In the genomic region with DNA sequence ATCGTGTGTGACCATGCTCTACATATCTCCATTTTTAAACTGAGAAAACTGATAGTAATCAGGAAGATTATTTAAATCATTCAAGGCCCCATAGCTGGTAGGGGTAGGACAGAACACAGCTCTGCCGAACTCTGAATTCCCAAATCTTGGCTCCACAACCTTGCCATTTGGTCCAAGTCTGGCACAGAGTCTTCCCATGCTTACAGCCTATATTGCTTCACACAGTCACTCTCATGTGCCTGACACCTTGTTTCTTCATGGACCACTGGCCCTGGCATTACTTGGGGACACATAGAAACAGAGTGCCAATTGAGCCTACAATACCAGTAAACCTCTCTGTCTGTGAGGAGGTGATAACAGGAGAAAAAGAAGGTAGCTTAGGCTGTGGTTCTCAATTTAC, we compare ENCODE assay signal across 20 mouse cellular contexts.
A peak's percentile ranks its signal among the peaks of the same experiment; 100 is the strongest.
DNase-seq lines count a peak whose midpoint lies in the region; ATAC-seq lines count a peak whose summit lies in the region.
"Had no signal": no experiment of that assay in that cellular context is flagged by ENCODE, and none has a peak within 500 bp of the region (broad histone marks: within the 10 kb centered on the region; RNA-seq: fewer than 3 reads in every experiment).

No protein-coding gene starts in this region.

- H3K36me3 ChIP-seq in limb, embryonic 13.5 days = no peaks in the 10 kb centered on the region
- H3K36me3 ChIP-seq in limb, embryonic 10.5 days = no peaks in the 10 kb centered on the region; the same call in 1 of the 2 replicates
- H3K36me3 ChIP-seq in embryonic facial prominence, embryonic 15.5 days = no peaks in the 10 kb centered on the region
- H3K36me3 ChIP-seq in stomach, embryonic 16.5 days (ENCODE audit: control insufficient read depth, insufficient read depth, low read length) = no peaks in the 10 kb centered on the region
- H3K36me3 ChIP-seq in hindbrain, embryonic 10.5 days = no peaks in the 10 kb centered on the region
- H3K36me3 ChIP-seq: embryonic facial prominence, embryonic 12.5 days; forebrain, embryonic 15.5 days had no signal

- H3K4me1 ChIP-seq in limb, embryonic 13.5 days = peaks cover 14% of the 10 kb centered on the region
- H3K4me1 ChIP-seq in limb, embryonic 10.5 days = peaks cover 23% of the 10 kb centered on the region
- peaks cover 7% of the 10 kb centered on the region; the same call in 1 of the 2 replicates for H3K4me1 ChIP-seq in embryonic facial prominence, embryonic 15.5 days
- H3K4me1 ChIP-seq in stomach, embryonic 16.5 days (ENCODE audit: control insufficient read depth, insufficient read depth, low read length) = no peaks in the 10 kb centered on the region
- H3K4me1 ChIP-seq in hindbrain, embryonic 10.5 days (replicated peaks) = no peaks in the 10 kb centered on the region
- H3K4me1 ChIP-seq: embryonic facial prominence, embryonic 12.5 days; forebrain, embryonic 15.5 days had no signal

- H3K9ac ChIP-seq in limb, embryonic 13.5 days = no peak overlapping the region
- H3K9ac ChIP-seq in embryonic facial prominence, embryonic 15.5 days = no peak overlapping the region
- no peak overlapping the region for H3K9ac ChIP-seq in stomach, embryonic 16.5 days (ENCODE audit: low read length)
- H3K9ac ChIP-seq: embryonic facial prominence, embryonic 12.5 days; forebrain, embryonic 13.5 days; forebrain, embryonic 15.5 days; forebrain, postnatal 0 days had no signal

- peaks cover 5% of the 10 kb centered on the region for H3K9me3 ChIP-seq in limb, embryonic 13.5 days
- no peaks in the 10 kb centered on the region for H3K9me3 ChIP-seq in limb, embryonic 10.5 days (replicated peaks)
- H3K9me3 ChIP-seq in embryonic facial prominence, embryonic 15.5 days (replicated peaks) = 0 out of 2 replicates have a peak, but pooled peaks cover 5% of the 10 kb centered on the region
- H3K9me3 ChIP-seq in stomach, embryonic 16.5 days (replicated peaks; ENCODE audit: control insufficient read depth, low read length) = no peaks in the 10 kb centered on the region
- H3K9me3 ChIP-seq in hindbrain, embryonic 10.5 days = no peaks in the 10 kb centered on the region
- H3K9me3 ChIP-seq: forebrain, embryonic 15.5 days had no signal

- DNase-seq in cerebellum, postnatal 14 days = peak; percentile 31 to 57
- no peak for DNase-seq in cerebellum, adult 11 months
- no peak for DNase-seq in limb, embryonic 10.5 days (ENCODE audit: low spot score)
- no peak for DNase-seq in hindbrain, embryonic 10.5 days (ENCODE audit: low spot score)
- no peak for DNase-seq in thymus, postnatal 10 days (ENCODE audit: low spot score in 2 of 2)
- DNase-seq: adrenal gland, adult 2 months; adrenal gland, postnatal 10 days; adrenal gland, postnatal 25 days; cerebellum, adult 11-12 months; cerebellum, adult 8-10 months; cerebellum, adult 9-11 months; cerebellum, postnatal 36 days; embryo, embryonic 11 days; forebrain, postnatal 0 days had no signal

- no peaks in the 10 kb centered on the region for H3K27me3 ChIP-seq in limb, embryonic 13.5 days
- no peaks in the 10 kb centered on the region for H3K27me3 ChIP-seq in limb, embryonic 10.5 days (ENCODE audit: low read depth, poor library complexity, severe bottlenecking)
- no peaks in the 10 kb centered on the region for H3K27me3 ChIP-seq in embryonic facial prominence, embryonic 15.5 days
- H3K27me3 ChIP-seq in stomach, embryonic 16.5 days (ENCODE audit: control insufficient read depth, insufficient read depth, low read length) = no peaks in the 10 kb centered on the region
- no peaks in the 10 kb centered on the region for H3K27me3 ChIP-seq in hindbrain, embryonic 10.5 days (ENCODE audit: insufficient read depth, poor library complexity, severe bottlenecking)
- H3K27me3 ChIP-seq: embryonic facial prominence, embryonic 12.5 days; forebrain, embryonic 13.5 days; forebrain, embryonic 15.5 days had no signal

- ATAC-seq in limb, embryonic 13.5 days (ENCODE audit: low FRiP score, low read depth) = no peak
- ATAC-seq in embryonic facial prominence, embryonic 15.5 days (ENCODE audit: insufficient number of reproducible peaks, low FRiP score, low TSS enrichment, low read depth) = no peak
- no peak for ATAC-seq in stomach, embryonic 16.5 days (ENCODE audit: insufficient read depth, low FRiP score)
- ATAC-seq: forebrain, embryonic 13.5 days; forebrain, embryonic 15.5 days had no signal

- 90% methylated on average over 2 of the region's 2 CpGs for WGBS in limb, embryonic 13.5 days
- 91% methylated on average over 2 of the region's 2 CpGs for WGBS in limb, embryonic 10.5 days
- WGBS in embryonic facial prominence, embryonic 15.5 days = 94% methylated on average over 2 of the region's 2 CpGs
- 93% methylated on average over 2 of the region's 2 CpGs for WGBS in stomach, embryonic 16.5 days
- WGBS in hindbrain, embryonic 10.5 days = 96% methylated on average over 2 of the region's 2 CpGs

- H3K4me2 ChIP-seq in limb, embryonic 13.5 days (replicated peaks) = no peak overlapping the region
- H3K4me2 ChIP-seq in embryonic facial prominence, embryonic 15.5 days (replicated peaks) = no peak overlapping the region
- no peak overlapping the region for H3K4me2 ChIP-seq in stomach, embryonic 16.5 days (ENCODE audit: low read depth, low read length)
- H3K4me2 ChIP-seq: embryonic facial prominence, embryonic 12.5 days; forebrain, embryonic 13.5 days; forebrain, embryonic 15.5 days had no signal

- peak overlapping the region; percentile 28; the same call in 1 of the 2 replicates for H3K27ac ChIP-seq in limb, embryonic 13.5 days
- no peak overlapping the region for H3K27ac ChIP-seq in limb, embryonic 10.5 days
- 0 out of 2 replicates have a peak overlapping the region, but pooled peaks have one; percentile 58 for H3K27ac ChIP-seq in embryonic facial prominence, embryonic 15.5 days (replicated peaks)
- H3K27ac ChIP-seq in stomach, embryonic 16.5 days (ENCODE audit: low read length) = peak overlapping the region; percentile 17; the same call in 1 of the 2 replicates
- no peak overlapping the region for H3K27ac ChIP-seq in hindbrain, embryonic 10.5 days
- H3K27ac ChIP-seq: embryonic facial prominence, embryonic 12.5 days; forebrain, embryonic 13.5 days; forebrain, embryonic 15.5 days had no signal

- H3K4me3 ChIP-seq in limb, embryonic 13.5 days = no peak overlapping the region
- no peak overlapping the region for H3K4me3 ChIP-seq in limb, embryonic 10.5 days
- H3K4me3 ChIP-seq in embryonic facial prominence, embryonic 15.5 days (replicated peaks) = no peak overlapping the region
- no peak overlapping the region for H3K4me3 ChIP-seq in stomach, embryonic 16.5 days (replicated peaks; ENCODE audit: low read length)
- no peak overlapping the region for H3K4me3 ChIP-seq in hindbrain, embryonic 10.5 days
- H3K4me3 ChIP-seq: embryonic facial prominence, embryonic 12.5 days; forebrain, embryonic 13.5 days; forebrain, embryonic 15.5 days had no signal

Comparison
In these comparisons a context has a peak if more than half of its experiments do, and no peak if none do; other contexts are left out.
1. DNase-seq: peak in cerebellum, postnatal 14 days (2 of 2); none in cerebellum, adult 11 months (single experiment), limb, embryonic 10.5 days (single experiment), hindbrain, embryonic 10.5 days (single experiment) and thymus, postnatal 10 days (0 of 2).
2. H3K27ac ChIP-seq: peak in limb, embryonic 13.5 days (single experiment), embryonic facial prominence, embryonic 15.5 days (single experiment) and stomach, embryonic 16.5 days (single experiment); none in limb, embryonic 10.5 days (single experiment) and hindbrain, embryonic 10.5 days (single experiment).